Mouse (Mus musculus) erythroblast, embryonic 14.5 days (primary cell): Measurements from ENCODE around the gene Cct4.

Source experiments
- GATA1 ChIP-seq: IDR thresholded peaks from 2 replicates; pipeline ENCODE4 v1.6.1; 2012; ENCODE audit warnings: low read length, inconsistent platforms, mixed read lengths
- TAL1 ChIP-seq: IDR thresholded peaks from 3 replicates; pipeline ENCODE4 v1.6.1; 2012; ENCODE audit warnings: low read length, inconsistent platforms, mixed read lengths

DNA sequence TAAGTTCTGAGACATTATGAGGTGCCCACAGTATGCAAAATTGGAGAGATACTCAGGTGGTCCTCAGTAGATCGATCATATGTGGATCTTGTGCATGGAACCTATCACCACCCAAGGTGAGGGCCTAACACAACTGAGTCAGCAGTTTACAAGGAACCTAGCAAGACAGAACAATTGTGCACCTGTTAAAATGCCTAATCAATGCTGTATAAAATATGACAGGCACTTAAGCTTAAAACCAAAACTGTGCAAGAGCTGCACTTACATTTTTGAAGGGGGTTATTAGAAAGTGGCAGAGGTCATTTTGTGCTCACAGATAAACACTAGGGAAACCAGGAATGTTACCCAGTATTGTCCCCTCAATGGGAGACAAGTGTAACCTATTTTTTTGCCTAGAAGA, 15.0 kb downstream of the Cct4 start:
- no peak for TF ChIP-seq GATA1
- TF ChIP-seq TAL1, result no peak
